Mouse (Mus musculus) CH12.LX (cell line): ENCODE data around the gene Prom2.

ENCODE experiments used
- MEF2A ChIP-seq: IDR thresholded peaks from 2 replicates; pipeline ENCODE4 v1.6.1; 2014; ENCODE audit warnings: low read depth, mild to moderate bottlenecking, inconsistent platforms, low read length, improper control_type of control experiment, borderline replicate concordance
- NELFE ChIP-seq: IDR thresholded peaks from 2 replicates; pipeline ENCODE4 v1.6.1; 2011; ENCODE audit warnings: low read depth, low read length, improper control_type of control experiment
- NRF1 ChIP-seq: IDR thresholded peaks from 2 replicates; pipeline ENCODE4 v1.6.1; 2014; ENCODE audit warnings: low read depth, mild to moderate bottlenecking, inconsistent platforms, low read length, improper control_type of control experiment, moderate library complexity

GRCm38 (mm10) chr2:127541185-127541584 is at the start of gene Prom2:
- no peak for TF ChIP-seq NRF1
- TF ChIP-seq MEF2A: no peak
- no peak for TF ChIP-seq NELFE
